Mouse (Mus musculus): ENCODE measurements around the gene Gm39115. TPM values are rescaled to one million over a fixed set of nuclear protein-coding genes. Genes with fewer than 3 reads are reported as not detected.

The Gm39115 gene
- polyA plus RNA-seq, 1 experiment from 2014 or later: not detected

DNA sequence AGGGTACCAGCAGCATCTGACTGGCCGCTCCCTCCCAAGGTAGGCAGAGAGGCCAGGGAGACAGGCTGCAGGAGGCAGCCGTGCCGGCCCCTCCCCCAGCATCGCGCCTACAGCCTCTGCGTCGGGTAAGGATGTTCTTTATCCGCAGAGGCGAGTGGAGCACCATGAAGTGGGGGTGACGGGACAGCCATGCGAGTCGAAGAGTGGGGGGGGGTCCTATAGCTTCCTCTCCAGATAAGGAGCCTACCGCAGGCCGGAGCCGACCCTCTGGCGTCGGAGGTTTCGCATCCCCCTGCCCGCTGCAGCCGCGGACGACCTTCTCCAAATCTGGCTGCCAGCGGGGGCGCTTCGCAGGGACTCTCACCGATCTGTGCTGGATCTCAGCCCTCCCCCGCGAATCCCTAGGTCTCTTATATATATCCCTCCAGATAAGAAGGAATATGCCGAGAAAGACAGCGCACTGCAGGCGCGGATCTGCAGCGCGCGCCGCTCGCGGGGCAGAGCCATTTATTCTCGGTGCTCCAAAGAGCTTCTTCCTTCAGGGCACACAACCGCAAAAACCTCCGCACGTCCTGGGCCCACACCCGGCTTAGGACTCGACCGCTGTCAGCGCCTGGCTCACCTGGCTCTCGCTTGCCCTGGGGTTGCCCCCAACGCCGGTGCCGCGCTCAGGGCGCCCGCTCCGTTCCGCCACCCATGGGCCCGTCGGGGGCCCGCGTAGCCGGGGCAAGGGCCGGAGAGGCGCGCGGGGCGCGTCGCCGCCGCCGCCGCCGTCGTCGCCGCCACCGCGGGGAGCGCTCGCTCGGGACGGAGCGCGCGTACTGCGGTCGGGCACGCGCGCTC, 41.3 kb downstream of the Gm39115 start:
- Histone ChIP-seq H3K4me2 (peak overlapping the region; percentile 91), H3K9me3 (no peaks in the 10 kb centered on the region), H3K27ac (peak overlapping the region; percentile 97), H3K4me1 (peaks cover 61% of the 10 kb centered on the region), H3K36me3 (replicated peaks) (no peaks in the 10 kb centered on the region), H3K9ac (peak overlapping the region; percentile 98), H3K27me3 (replicated peaks) (no peaks in the 10 kb centered on the region), H3K4me3 (peak overlapping the region; percentile 89)
- peak; percentile 31 for ATAC-seq (replicated peaks)
- under 1% methylated on average over 85 of the region's 89 CpGs for WGBS

DNA sequence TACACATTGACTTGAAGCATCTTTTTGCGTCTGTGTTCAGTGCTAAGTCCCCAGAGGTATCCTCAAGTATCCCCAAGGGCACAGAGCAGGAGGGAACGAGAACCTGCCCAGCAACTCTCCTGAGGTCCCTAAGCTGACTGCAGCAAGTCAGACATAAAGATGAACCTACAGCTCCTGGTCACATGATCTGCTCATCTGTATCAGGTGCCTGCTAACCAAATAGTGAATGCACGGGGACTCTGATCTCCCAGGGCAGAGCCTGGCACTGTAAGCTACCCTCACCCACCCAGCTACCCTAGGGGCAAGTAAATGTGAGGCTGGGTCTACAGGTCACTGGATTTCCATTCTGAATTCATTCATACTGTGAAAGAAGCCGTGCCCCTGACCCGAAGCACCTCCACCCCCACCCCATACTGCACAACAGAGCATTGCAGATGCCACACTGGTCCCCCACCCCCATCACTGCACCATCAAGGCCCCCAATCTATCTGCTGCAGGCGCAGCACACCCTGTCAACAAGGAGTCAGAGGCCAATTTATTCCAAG, 42.1 kb downstream of the Gm39115 start:
- H3K4me1 ChIP-seq: peaks cover 68% of the 10 kb centered on the region
- WGBS: 15% methylated on average over 6 of the region's 6 CpGs
- peak overlapping the region; percentile 98 for H3K9ac ChIP-seq
- no peak for ATAC-seq (replicated peaks)
- H3K27me3 ChIP-seq (replicated peaks): no peaks in the 10 kb centered on the region
- peak overlapping the region; percentile 89 for H3K4me3 ChIP-seq
- peak overlapping the region; percentile 91 for H3K4me2 ChIP-seq
- H3K36me3 ChIP-seq (replicated peaks): no peaks in the 10 kb centered on the region
- no peaks in the 10 kb centered on the region for H3K9me3 ChIP-seq
- peak overlapping the region; percentile 97 for H3K27ac ChIP-seq

DNA sequence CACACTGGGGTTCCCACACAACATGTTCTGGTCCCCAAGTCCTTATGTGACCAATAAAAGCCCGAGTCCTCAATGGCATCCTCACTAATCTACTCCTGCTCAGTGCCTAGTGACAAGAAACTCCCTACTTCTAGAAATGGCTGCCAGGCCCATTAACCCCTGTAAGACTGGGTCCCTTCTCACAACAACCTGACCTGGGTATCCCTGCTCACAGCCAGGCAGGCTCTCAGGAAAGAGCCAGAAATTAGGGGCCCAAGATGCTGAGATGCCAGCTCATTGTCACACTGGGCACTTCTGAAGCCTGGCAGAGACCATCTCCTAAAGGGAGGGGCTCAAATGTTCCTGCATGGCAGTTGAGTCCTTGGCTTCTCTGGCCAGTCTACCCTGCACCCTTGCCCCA, 42.8 kb downstream of the Gm39115 start:
- peak overlapping the region; percentile 98 for H3K9ac ChIP-seq
- peaks cover 3% of the 10 kb centered on the region for H3K36me3 ChIP-seq (replicated peaks)
- no peaks in the 10 kb centered on the region for H3K27me3 ChIP-seq (replicated peaks)
- H3K9me3 ChIP-seq: no peaks in the 10 kb centered on the region
- H3K4me2 ChIP-seq: peak overlapping the region; percentile 91
- H3K4me1 ChIP-seq: peaks cover 76% of the 10 kb centered on the region
- peak overlapping the region; percentile 78 for H3K27ac ChIP-seq
- peak overlapping the region; percentile 89 for H3K4me3 ChIP-seq
- WGBS: 54% methylated on average over 1 of the region's 1 CpGs
- ATAC-seq (replicated peaks): no peak

DNA sequence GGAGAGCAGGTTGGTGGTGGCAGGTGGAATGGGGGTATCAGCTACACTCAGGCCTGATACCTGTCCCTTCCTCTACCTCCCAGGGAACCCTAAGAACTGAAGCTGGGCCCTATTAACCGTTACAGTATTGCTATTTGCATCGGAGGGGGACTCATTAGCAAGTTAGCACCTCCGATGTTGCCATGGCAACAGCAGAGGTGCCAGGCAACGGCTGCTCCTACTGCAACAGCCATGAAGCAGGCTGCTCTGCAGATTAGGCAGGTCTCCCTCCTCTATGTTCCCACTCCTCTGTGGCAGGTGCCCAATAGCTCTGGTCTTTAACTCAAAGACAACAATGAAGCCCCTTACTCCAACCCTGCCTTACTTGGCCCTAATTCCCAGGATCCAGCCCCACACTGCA, 44.0 kb downstream of the Gm39115 start:
- H3K9me3 ChIP-seq: no peaks in the 10 kb centered on the region
- peak; percentile 35 for ATAC-seq (replicated peaks)
- H3K36me3 ChIP-seq (replicated peaks): peaks cover 14% of the 10 kb centered on the region
- no peaks in the 10 kb centered on the region for H3K27me3 ChIP-seq (replicated peaks)
- WGBS: 2% methylated on average over 4 of the region's 4 CpGs
- peaks cover 73% of the 10 kb centered on the region for H3K4me1 ChIP-seq
- peak overlapping the region; percentile 91 for H3K4me2 ChIP-seq
- H3K9ac ChIP-seq: peak overlapping the region; percentile 98
- peak overlapping the region; percentile 78 for H3K27ac ChIP-seq
- peak overlapping the region; percentile 89 for H3K4me3 ChIP-seq

DNA sequence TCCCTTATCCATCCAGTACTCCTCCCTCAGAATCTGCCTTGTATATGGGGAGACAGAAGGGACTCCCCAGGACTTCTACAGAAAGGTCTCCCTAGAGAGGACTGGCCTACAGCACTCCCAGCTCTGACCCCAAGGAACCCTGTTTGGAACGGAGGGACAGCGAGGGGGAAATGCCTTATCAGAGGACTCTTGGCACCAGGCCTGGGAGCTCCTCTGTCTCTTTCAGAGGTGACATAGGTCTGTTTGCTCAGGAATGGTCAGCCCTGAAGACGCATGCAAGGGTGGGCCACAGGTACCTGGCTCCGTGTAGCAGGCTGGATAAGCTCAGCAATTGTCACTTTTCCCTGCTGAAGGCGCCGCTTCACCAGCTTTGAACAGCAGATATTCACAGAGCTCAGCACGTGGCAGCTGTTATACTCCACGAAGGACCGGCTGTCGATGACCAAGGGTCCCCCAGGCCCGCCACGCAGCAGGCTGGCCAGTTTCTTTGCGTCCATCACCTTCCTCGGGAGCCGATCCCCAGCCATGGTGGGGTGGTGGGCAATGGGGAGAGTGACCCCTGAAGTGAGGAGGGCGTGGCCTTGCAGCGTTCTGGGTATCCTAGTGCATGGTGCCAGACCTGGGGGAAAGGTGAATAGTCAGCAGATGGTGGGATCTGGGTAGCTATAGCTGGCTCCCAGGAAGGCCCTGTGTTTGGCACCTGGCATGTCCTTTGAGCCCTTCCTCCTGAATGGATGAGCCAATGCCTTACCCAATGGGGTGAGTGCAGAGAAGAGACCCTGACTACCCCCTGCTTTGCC, 46.0 kb downstream of the Gm39115 start:
- Histone ChIP-seq H3K9ac (peak overlapping the region; percentile 16; the same call in 1 of the 2 replicates), H3K27ac (peak overlapping the region; percentile 77), H3K4me3 (no peak overlapping the region), H3K4me2 (peak overlapping the region; percentile 91), H3K36me3 (replicated peaks) (peaks cover 29% of the 10 kb centered on the region), H3K9me3 (no peaks in the 10 kb centered on the region), H3K27me3 (replicated peaks) (no peaks in the 10 kb centered on the region), H3K4me1 (peaks cover 66% of the 10 kb centered on the region)
- ATAC-seq (replicated peaks): no peak
- WGBS: 56% methylated on average over 17 of the region's 17 CpGs

DNA sequence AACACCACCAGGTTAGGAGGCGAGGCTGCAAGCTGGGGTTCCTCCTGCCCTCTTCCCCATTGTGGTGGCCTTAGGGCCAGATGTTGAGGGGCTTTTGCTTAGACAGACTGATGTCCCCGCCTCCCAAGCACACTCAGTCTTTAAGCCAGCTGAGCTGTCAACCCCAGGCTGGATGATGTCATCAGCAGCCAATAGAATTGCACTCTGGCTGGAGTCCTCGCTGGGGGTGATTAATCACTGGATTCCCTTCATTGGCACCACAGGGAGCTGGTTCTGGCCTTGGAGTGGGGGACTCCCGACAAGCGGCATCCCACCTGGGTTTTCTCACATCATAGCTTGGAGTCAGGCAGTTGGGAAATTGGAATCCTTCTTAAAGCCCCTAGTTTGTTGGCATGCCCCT, 46.9 kb downstream of the Gm39115 start:
- peaks cover 71% of the 10 kb centered on the region for H3K4me1 ChIP-seq
- 0 out of 2 replicates have a peak overlapping the region, but pooled peaks have one; percentile 0 for H3K4me3 ChIP-seq
- H3K9ac ChIP-seq: 0 out of 2 replicates have a peak overlapping the region, but pooled peaks have one; percentile 25
- peak overlapping the region; percentile 77 for H3K27ac ChIP-seq
- peaks cover 39% of the 10 kb centered on the region for H3K36me3 ChIP-seq (replicated peaks)
- ATAC-seq (replicated peaks): peak; percentile 55
- no peaks in the 10 kb centered on the region for H3K27me3 ChIP-seq (replicated peaks)
- H3K4me2 ChIP-seq: peak overlapping the region; percentile 91
- 2% methylated on average over 5 of the region's 5 CpGs for WGBS
- no peaks in the 10 kb centered on the region for H3K9me3 ChIP-seq

DNA sequence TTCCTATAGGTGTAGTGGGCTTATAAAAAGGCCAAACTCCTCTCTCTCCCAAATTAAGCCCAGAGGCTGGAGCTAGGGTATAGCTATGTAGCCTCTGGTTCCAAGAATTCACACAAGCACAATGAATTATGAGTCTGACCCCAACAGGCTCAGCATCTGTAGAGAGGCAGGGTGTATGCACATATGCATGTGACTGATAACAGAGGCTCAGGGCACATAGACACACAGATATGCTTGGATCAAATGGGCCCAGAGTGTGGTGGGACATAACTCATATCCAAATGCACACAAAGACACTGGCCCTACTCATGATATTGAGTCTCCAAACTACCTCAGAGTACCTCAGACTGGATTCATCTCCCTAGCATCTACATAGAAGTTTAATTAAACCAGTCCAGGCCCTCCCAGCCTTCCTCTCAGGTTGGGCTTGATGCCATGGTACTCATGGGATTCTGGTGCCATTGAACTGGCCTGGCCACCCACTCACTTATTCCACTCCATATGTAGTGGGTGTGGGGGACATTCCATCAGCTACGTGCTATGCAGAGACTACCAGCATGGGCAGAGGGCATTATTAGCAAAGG, 48.7 kb downstream of the Gm39115 start:
- H3K27me3 ChIP-seq (replicated peaks): peaks cover 7% of the 10 kb centered on the region; the same call in 1 of the 2 replicates
- no peaks in the 10 kb centered on the region for H3K9me3 ChIP-seq
- 81% methylated on average over 1 of the region's 1 CpGs for WGBS
- no peak overlapping the region for H3K4me2 ChIP-seq
- no peak for ATAC-seq (replicated peaks)
- peaks cover 54% of the 10 kb centered on the region for H3K36me3 ChIP-seq (replicated peaks)
- peaks cover 57% of the 10 kb centered on the region for H3K4me1 ChIP-seq
- H3K9ac ChIP-seq: no peak overlapping the region
- H3K4me3 ChIP-seq: no peak overlapping the region
- H3K27ac ChIP-seq: no peak overlapping the region

DNA sequence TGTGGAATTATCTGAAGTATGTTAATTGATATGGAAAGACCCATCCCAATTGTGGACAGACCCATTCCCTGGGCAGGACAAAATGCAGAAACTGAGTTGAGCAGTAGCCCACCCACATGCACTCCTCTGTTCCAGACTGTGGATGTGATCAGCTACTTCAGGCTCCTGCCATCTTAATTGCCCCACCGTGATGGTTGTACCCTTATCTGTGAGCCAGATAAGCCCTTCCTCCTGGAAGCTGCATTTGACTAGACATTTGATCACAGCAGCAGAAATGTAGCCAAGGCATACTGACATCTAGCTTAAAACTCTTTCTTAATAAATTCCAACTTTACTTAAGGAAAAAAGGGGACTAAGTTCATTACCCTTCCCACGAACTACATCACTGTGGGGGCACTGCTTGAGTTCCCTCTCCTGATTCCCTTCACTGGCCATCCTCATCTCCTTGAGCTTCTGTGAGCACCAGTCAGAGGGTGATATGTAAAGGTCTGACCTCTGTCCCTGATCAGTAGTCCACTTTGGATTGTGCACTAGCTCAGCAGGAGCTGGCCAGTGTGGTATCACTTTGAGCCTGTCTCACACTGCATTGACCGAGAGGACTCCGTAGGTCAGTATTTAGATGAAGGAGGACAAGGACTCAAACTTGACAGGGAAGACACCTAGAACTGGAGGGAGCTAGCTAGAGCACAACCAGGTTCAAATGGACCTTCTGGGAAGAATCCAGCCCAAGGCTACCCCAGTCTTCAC, 49.5 kb downstream of the Gm39115 start:
- H3K4me2 ChIP-seq: no peak overlapping the region
- no peaks in the 10 kb centered on the region for H3K9me3 ChIP-seq
- 90% methylated on average over 4 of the region's 4 CpGs for WGBS
- H3K27me3 ChIP-seq (replicated peaks): peaks cover 7% of the 10 kb centered on the region; the same call in 1 of the 2 replicates
- peaks cover 49% of the 10 kb centered on the region for H3K4me1 ChIP-seq
- ATAC-seq (replicated peaks): no peak
- H3K27ac ChIP-seq: no peak overlapping the region
- H3K9ac ChIP-seq: no peak overlapping the region
- peaks cover 56% of the 10 kb centered on the region for H3K36me3 ChIP-seq (replicated peaks)
- no peak overlapping the region for H3K4me3 ChIP-seq

Other genes starting within 250 kb of the Gm39115 start
- gene Tollip, start 217.5 kb downstream of the Gm39115 start, polyA plus RNA-seq (2015; fragmentation: Nextera tagmentation; extraction: Ambion mirVana): 82.6 TPM in 2 replicates
- gene Brsk2, start 186.3 kb downstream of the Gm39115 start, polyA plus RNA-seq (2015; fragmentation: Nextera tagmentation; extraction: Ambion mirVana): 24.7 and 25.9 TPM in 2 replicates
- gene Mob2, start 75.0 kb downstream of the Gm39115 start, polyA plus RNA-seq (2015; fragmentation: Nextera tagmentation; extraction: Ambion mirVana): 53.9 and 57.8 TPM in 2 replicates
- gene Dusp8, start 40.2 kb downstream of the Gm39115 start, polyA plus RNA-seq (2015; fragmentation: Nextera tagmentation; extraction: Ambion mirVana): 134 and 135 TPM in 2 replicates
- gene Gm45618, start 15.3 kb downstream of the Gm39115 start, polyA plus RNA-seq (2015; fragmentation: Nextera tagmentation; extraction: Ambion mirVana): 0.36 and 0.65 TPM in 2 replicates
- gene Gm45337, start 8.6 kb upstream of the Gm39115 start, polyA plus RNA-seq (2015; fragmentation: Nextera tagmentation; extraction: Ambion mirVana): not detected in 2 replicates
- gene Gm29735, start 21.1 kb upstream of the Gm39115 start, polyA plus RNA-seq (2015; fragmentation: Nextera tagmentation; extraction: Ambion mirVana): not detected in 2 replicates
- gene Gm4553, start 29.7 kb upstream of the Gm39115 start, polyA plus RNA-seq (2015; fragmentation: Nextera tagmentation; extraction: Ambion mirVana): not detected in 2 replicates
- gene Krtap5-2, start 40.0 kb upstream of the Gm39115 start, polyA plus RNA-seq (2015; fragmentation: Nextera tagmentation; extraction: Ambion mirVana): not detected in 2 replicates
- not detected in 2 replicates for gene Gm10153, start 54.4 kb upstream of the Gm39115 start, polyA plus RNA-seq (2015; fragmentation: Nextera tagmentation; extraction: Ambion mirVana)
- not detected in 2 replicates for gene Krtap5-3, start 65.3 kb upstream of the Gm39115 start, polyA plus RNA-seq (2015; fragmentation: Nextera tagmentation; extraction: Ambion mirVana)
- not detected in 2 replicates for gene Gm7579, start 75.8 kb upstream of the Gm39115 start, polyA plus RNA-seq (2015; fragmentation: Nextera tagmentation; extraction: Ambion mirVana)
- gene Krtap5-5, start 93.9 kb upstream of the Gm39115 start, polyA plus RNA-seq (2015; fragmentation: Nextera tagmentation; extraction: Ambion mirVana): not detected in 2 replicates
- not detected in 2 replicates for gene Gm40460, start 105.0 kb upstream of the Gm39115 start, polyA plus RNA-seq (2015; fragmentation: Nextera tagmentation; extraction: Ambion mirVana)
- not detected in 2 replicates for gene Gm2431, start 122.3 kb upstream of the Gm39115 start, polyA plus RNA-seq (2015; fragmentation: Nextera tagmentation; extraction: Ambion mirVana)
- gene Gm4559, start 138.3 kb upstream of the Gm39115 start, polyA plus RNA-seq (2015; fragmentation: Nextera tagmentation; extraction: Ambion mirVana): not detected in 2 replicates
- gene Krtap5-1, start 161.1 kb upstream of the Gm39115 start, polyA plus RNA-seq (2015; fragmentation: Nextera tagmentation; extraction: Ambion mirVana): not detected in 2 replicates
- not detected in 2 replicates for gene Krtap5-4, start 167.5 kb upstream of the Gm39115 start, polyA plus RNA-seq (2015; fragmentation: Nextera tagmentation; extraction: Ambion mirVana)
- gene Ifitm10, start 237.7 kb upstream of the Gm39115 start, polyA plus RNA-seq (2015; fragmentation: Nextera tagmentation; extraction: Ambion mirVana): 9.5 and 10.1 TPM in 2 replicates
- gene Gm49369, start 246.6 kb upstream of the Gm39115 start, polyA plus RNA-seq (2015; fragmentation: Nextera tagmentation; extraction: Ambion mirVana): 1.4 and 4.4 TPM in 2 replicates